Mouse (Mus musculus): ENCODE data around the gene Gsto1. TPM values are rescaled to one million over a fixed set of nuclear protein-coding genes. Genes with fewer than 3 reads are reported as not detected.

Gene Gsto1
- total RNA-seq, 2 experiments from 2014 or later: 158 to 159 TPM

Other genes with a start within 250 kb of the Gsto1 start
- under 1 TPM; 0.27 to 0.33 TPM for gene Col17a1, start 162.9 kb upstream of the Gsto1 start, total RNA-seq (2021)
- 10 to 100 TPM; 80.7 to 88.4 TPM for gene Sfr1, start 123.3 kb upstream of the Gsto1 start, total RNA-seq (2021)
- gene Gsto2, start 10.6 kb downstream of the Gsto1 start, total RNA-seq (2021): 1 to 10 TPM; 2.6 to 3.7 TPM
- gene Cfap43, start 64.3 kb downstream of the Gsto1 start, total RNA-seq (2021): not detected
- 10 to 100 TPM; 11.7 to 14.5 TPM for gene Itprip, start 64.3 kb downstream of the Gsto1 start, total RNA-seq (2021)
- gene Cfap58, start 82.7 kb downstream of the Gsto1 start, total RNA-seq (2021): under 1 TPM in 1 of 2 experiments, not detected in 1; 0.06 TPM